Comparison of ENCODE assay signal across 9 mouse cellular contexts in genomic region chr8:93495330-93495729, GRCm38 (mm10). TPM values are rescaled to one million over a fixed set of nuclear protein-coding genes. Genes with fewer than 3 reads are reported as not detected.
DNase-seq lines count a peak whose midpoint lies in the region; ATAC-seq and TF ChIP-seq lines count a peak whose summit lies in the region.
"Had no signal": no experiment of that assay in that cellular context is flagged by ENCODE, and none has a peak within 500 bp of the region (broad histone marks: within the 10 kb centered on the region; RNA-seq: fewer than 3 reads in every experiment).

No protein-coding gene starts in this region.

- no peak overlapping the region for H3K4me3 ChIP-seq in cortical plate, adult 2 months (ENCODE audit: insufficient read depth, low read length)
- H3K4me3 ChIP-seq in kidney, postnatal 0 days (replicated peaks; ENCODE audit: low read depth, low read length), result no peak overlapping the region
- H3K4me3 ChIP-seq in liver, postnatal 0 days (ENCODE audit: low read depth, low read length), result no peak overlapping the region
- H3K4me3 ChIP-seq: heart, embryonic 15.5 days had no signal

- 0 out of 2 replicates have a peak, but pooled peaks cover 2% of the 10 kb centered on the region for H3K4me1 ChIP-seq in cortical plate, adult 2 months (ENCODE audit: control insufficient read depth, insufficient read depth, low read length)
- no peaks in the 10 kb centered on the region for H3K4me1 ChIP-seq in kidney, postnatal 0 days (replicated peaks; ENCODE audit: insufficient read depth, low read length)
- no peaks in the 10 kb centered on the region for H3K4me1 ChIP-seq in liver, postnatal 0 days (ENCODE audit: insufficient read depth)
- H3K4me1 ChIP-seq: heart, embryonic 15.5 days had no signal

- no peaks in the 10 kb centered on the region for H3K27me3 ChIP-seq in kidney, postnatal 0 days (ENCODE audit: insufficient read depth, low read length)
- no peaks in the 10 kb centered on the region for H3K27me3 ChIP-seq in liver, postnatal 0 days (ENCODE audit: insufficient read depth, low read length)
- H3K27me3 ChIP-seq: heart, embryonic 15.5 days had no signal

- no peak overlapping the region for H3K4me2 ChIP-seq in kidney, postnatal 0 days (ENCODE audit: low read length)
- no peak overlapping the region for H3K4me2 ChIP-seq in liver, postnatal 0 days (ENCODE audit: low read depth, low read length)
- H3K4me2 ChIP-seq: heart, embryonic 15.5 days had no signal

- H3K9me3 ChIP-seq in kidney, postnatal 0 days (replicated peaks; ENCODE audit: low read length), result no peaks in the 10 kb centered on the region
- H3K9me3 ChIP-seq in liver, postnatal 0 days (ENCODE audit: low read length), result no peaks in the 10 kb centered on the region
- H3K9me3 ChIP-seq: heart, embryonic 15.5 days had no signal

- no peak overlapping the region for H3K27ac ChIP-seq in cortical plate, adult 2 months (ENCODE audit: insufficient read depth, low read length)
- H3K27ac ChIP-seq in kidney, postnatal 0 days, result no peak overlapping the region
- no peak overlapping the region for H3K27ac ChIP-seq in liver, postnatal 0 days (ENCODE audit: low read depth)
- H3K27ac ChIP-seq: heart, embryonic 15.5 days had no signal

- no peaks in the 10 kb centered on the region for H3K36me3 ChIP-seq in kidney, postnatal 0 days (ENCODE audit: insufficient read depth, low read length)
- H3K36me3 ChIP-seq in liver, postnatal 0 days (replicated peaks; ENCODE audit: insufficient read depth, low read length), result no peaks in the 10 kb centered on the region
- H3K36me3 ChIP-seq: heart, embryonic 15.5 days had no signal

- TF ChIP-seq CTCF in cortical plate, adult 2 months (IDR thresholded peaks at IDR 0.05; ENCODE audit: extremely low read depth, insufficient read depth, low read length), result peak; percentile 97
- peak; percentile 89 for TF ChIP-seq CTCF in kidney, postnatal 0 days (IDR thresholded peaks at IDR 0.05; ENCODE audit: low read depth)
- peak; percentile 76 for TF ChIP-seq CTCF in liver, postnatal 0 days (IDR thresholded peaks at IDR 0.05; ENCODE audit: low read depth)

- TF ChIP-seq POLR2A in cortical plate, adult 2 months (IDR thresholded peaks at IDR 0.05; ENCODE audit: extremely low read depth, insufficient read depth, low read length), result no peak

- H3K9ac ChIP-seq in kidney, postnatal 0 days (ENCODE audit: low read depth, low read length), result no peak overlapping the region
- no peak overlapping the region for H3K9ac ChIP-seq in liver, postnatal 0 days (replicated peaks)
- H3K9ac ChIP-seq: heart, embryonic 15.5 days had no signal

- ATAC-seq in kidney, postnatal 0 days (replicated peaks; ENCODE audit: low FRiP score, low read depth), result no peak
- ATAC-seq in liver, postnatal 0 days, result no peak

- 25% methylated on average over 6 of the region's 6 CpGs for WGBS in kidney, postnatal 0 days
- WGBS in liver, postnatal 0 days (ENCODE audit: insufficient replicate concordance), result 21% methylated on average over 6 of the region's 6 CpGs

- DNase-seq in ovary, postnatal 14 days (ENCODE audit: low spot score), result peak; percentile 38
- DNase-seq in ovary, adult 18-20 months (ENCODE audit: low spot score), result no peak
- peak; percentile 32 for DNase-seq in adrenal gland, postnatal 25 days
- DNase-seq in kidney, postnatal 0 days (ENCODE audit: low spot score), result peak; percentile 55
- DNase-seq in liver, postnatal 0 days, result peak; percentile 27
- peak; percentile 43 for DNase-seq in telencephalon, adult 2 months (ENCODE audit: low read depth, low spot score)

- TF ChIP-seq EP300 in liver, postnatal 0 days (IDR thresholded peaks at IDR 0.05; ENCODE audit: low read depth), result no peak

RNA-seq across cellular contexts. Expression of gene Ces5a, which starts 40.3 kb away (rescaled TPM):
- not detected in 2 replicates for total RNA-seq in adrenal gland, postnatal 25 days (2021)
- polyA plus RNA-seq in cortical plate, adult 2 months (2012; rRNA removed), result 1.6 and 1.9 TPM in 2 replicates
- polyA plus RNA-seq in kidney, postnatal 0 days (2015; fragmentation: Nextera tagmentation; extraction: Ambion mirVana), result 0.43 and 0.61 TPM in 2 replicates
- polyA plus RNA-seq in liver, postnatal 0 days (2015; fragmentation: Nextera tagmentation; extraction: Ambion mirVana), result not detected in 2 replicates
- total RNA-seq: neutrophil, adult 5-6 weeks had no signal
